Mouse (Mus musculus): ENCODE measurements around the gene Gramd1c.

GRCm38 (mm10) chr16:43940846-43941245, 122.3 kb downstream of the Gramd1c start:
- TF ChIP-seq FLI1 (IDR thresholded peaks at IDR 0.05; ENCODE audit: low read length) (no peak), GATA1 (IDR thresholded peaks at IDR 0.05; ENCODE audit: borderline replicate concordance, low read length) (no peak)

Measured in megakaryocyte, embryonic 14.5 days (primary cell).